Mouse (Mus musculus): ENCODE results near the gene Vamp2. TPM values are rescaled to one million over a fixed set of nuclear protein-coding genes. Genes with fewer than 3 reads are reported as not detected.

The Vamp2 gene
- polyA plus RNA-seq, 1 experiment from 2014 or later: 68.0 TPM

GRCm38 (mm10) chr11:69109032-69109900 is 21.0 kb downstream of the Vamp2 start:
- Histone ChIP-seq H3K4me3 (replicated peaks) (no peak overlapping the region), H3K27ac (no peak overlapping the region), H3K36me3 (peaks cover 53% of the 10 kb centered on the region), H3K9me3 (no peaks in the 10 kb centered on the region), H3K9ac (replicated peaks) (no peak overlapping the region), H3K4me2 (0 out of 2 replicates have a peak overlapping the region, but pooled peaks have one; percentile 8), H3K27me3 (peaks cover 7% of the 10 kb centered on the region; the same call in 1 of the 2 replicates), H3K4me1 (replicated peaks) (0 out of 2 replicates have a peak, but pooled peaks cover 3% of the 10 kb centered on the region)
- WGBS: 84% methylated on average over 13 of the region's 13 CpGs
- ATAC-seq (ENCODE audit: insufficient number of reproducible peaks, insufficient read depth, low FRiP score, low TSS enrichment, low read depth): no peak

- Histone ChIP-seq H3K9ac (replicated peaks) (peak overlapping the region; percentile 57), H3K9me3 (no peaks in the 10 kb centered on the region), H3K27ac (peak overlapping the region; percentile 25; the same call in 1 of the 2 replicates), H3K4me1 (replicated peaks) (0 out of 2 replicates have a peak, but pooled peaks cover 3% of the 10 kb centered on the region), H3K36me3 (peaks cover 41% of the 10 kb centered on the region), H3K4me3 (replicated peaks) (peak overlapping the region; percentile 50), H3K27me3 (peaks cover 8% of the 10 kb centered on the region), H3K4me2 (peak overlapping the region; percentile 57)
- ATAC-seq (ENCODE audit: insufficient number of reproducible peaks, insufficient read depth, low FRiP score, low TSS enrichment, low read depth): peak; percentile 44; the same call in 1 of the 2 replicates
- 1% methylated on average over 30 of the region's 30 CpGs for WGBS
These were observed 22.2 kb downstream of the Vamp2 start for GRCm38 (mm10) chr11:69110319-69111046.

- Histone ChIP-seq H3K9ac (replicated peaks) (peak overlapping the region; percentile 57), H3K4me1 (replicated peaks) (0 out of 2 replicates have a peak, but pooled peaks cover 3% of the 10 kb centered on the region), H3K9me3 (no peaks in the 10 kb centered on the region), H3K27me3 (peaks cover 13% of the 10 kb centered on the region), H3K4me3 (replicated peaks) (peak overlapping the region; percentile 50), H3K4me2 (peak overlapping the region; percentile 57), H3K36me3 (peaks cover 33% of the 10 kb centered on the region), H3K27ac (peak overlapping the region; percentile 4; the same call in 1 of the 2 replicates)
- ATAC-seq (ENCODE audit: insufficient number of reproducible peaks, insufficient read depth, low FRiP score, low TSS enrichment, low read depth): no peak
- WGBS: 6% methylated on average over 21 of the region's 21 CpGs
These were observed 22.9 kb downstream of the Vamp2 start for GRCm38 (mm10) chr11:69111051-69111810.

DNA sequence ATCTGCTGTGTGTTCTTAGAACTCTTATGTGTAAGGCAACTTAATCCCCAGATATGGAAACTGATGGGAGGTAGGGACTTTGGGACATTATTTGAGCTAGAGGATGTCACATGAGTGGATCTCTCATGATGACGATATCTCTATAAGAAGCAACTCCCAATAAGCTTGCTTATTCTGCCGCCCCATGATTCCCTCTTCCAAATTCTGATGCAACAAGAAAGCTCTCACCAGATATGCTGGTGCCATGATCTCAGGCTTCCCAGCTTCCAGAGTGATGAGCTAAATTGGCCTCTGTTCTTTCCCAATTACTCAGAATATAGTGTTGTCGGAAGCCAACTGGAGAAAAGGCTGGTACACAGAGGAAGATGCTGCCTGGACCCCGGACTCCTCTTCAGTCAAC is 23.6 kb downstream of the Vamp2 start:
- H3K9me3 ChIP-seq: no peaks in the 10 kb centered on the region
- H3K27me3 ChIP-seq: peaks cover 19% of the 10 kb centered on the region
- ATAC-seq (ENCODE audit: insufficient number of reproducible peaks, insufficient read depth, low FRiP score, low TSS enrichment, low read depth): no peak
- no peak overlapping the region for H3K27ac ChIP-seq
- 63% methylated on average over 4 of the region's 4 CpGs for whole genome bisulfite sequencing
- no peak overlapping the region for H3K9ac ChIP-seq (replicated peaks)
- 0 out of 2 replicates have a peak, but pooled peaks cover 3% of the 10 kb centered on the region for H3K4me1 ChIP-seq (replicated peaks)
- peak overlapping the region; percentile 50 for H3K4me3 ChIP-seq (replicated peaks)
- H3K4me2 ChIP-seq: peak overlapping the region; percentile 28
- peaks cover 27% of the 10 kb centered on the region for H3K36me3 ChIP-seq

- H3K4me1 ChIP-seq (replicated peaks): peaks cover 12% of the 10 kb centered on the region
- H3K36me3 ChIP-seq: peaks cover 6% of the 10 kb centered on the region; the same call in 1 of the 2 replicates
- WGBS: 62% methylated on average over 3 of the region's 3 CpGs
- H3K9ac ChIP-seq (replicated peaks): no peak overlapping the region
- ATAC-seq (ENCODE audit: insufficient number of reproducible peaks, insufficient read depth, low FRiP score, low TSS enrichment, low read depth): no peak
- no peak overlapping the region for H3K4me2 ChIP-seq
- no peak overlapping the region for H3K27ac ChIP-seq
- H3K4me3 ChIP-seq (replicated peaks): no peak overlapping the region
- peaks cover 20% of the 10 kb centered on the region for H3K27me3 ChIP-seq
- H3K9me3 ChIP-seq: no peaks in the 10 kb centered on the region
These were observed 25.7 kb downstream of the Vamp2 start for GRCm38 (mm10) chr11:69114018-69114417.

GRCm38 (mm10) chr11:69114621-69115020 is 26.3 kb downstream of the Vamp2 start:
- Histone ChIP-seq H3K9ac (replicated peaks) (no peak overlapping the region), H3K9me3 (no peaks in the 10 kb centered on the region), H3K27me3 (peaks cover 20% of the 10 kb centered on the region), H3K4me3 (replicated peaks) (no peak overlapping the region), H3K27ac (no peak overlapping the region), H3K4me2 (no peak overlapping the region), H3K4me1 (replicated peaks) (peaks cover 18% of the 10 kb centered on the region), H3K36me3 (no peaks in the 10 kb centered on the region)
- WGBS: 78% methylated on average over 3 of the region's 3 CpGs
- no peak for ATAC-seq (ENCODE audit: insufficient number of reproducible peaks, insufficient read depth, low FRiP score, low TSS enrichment, low read depth)

DNA sequence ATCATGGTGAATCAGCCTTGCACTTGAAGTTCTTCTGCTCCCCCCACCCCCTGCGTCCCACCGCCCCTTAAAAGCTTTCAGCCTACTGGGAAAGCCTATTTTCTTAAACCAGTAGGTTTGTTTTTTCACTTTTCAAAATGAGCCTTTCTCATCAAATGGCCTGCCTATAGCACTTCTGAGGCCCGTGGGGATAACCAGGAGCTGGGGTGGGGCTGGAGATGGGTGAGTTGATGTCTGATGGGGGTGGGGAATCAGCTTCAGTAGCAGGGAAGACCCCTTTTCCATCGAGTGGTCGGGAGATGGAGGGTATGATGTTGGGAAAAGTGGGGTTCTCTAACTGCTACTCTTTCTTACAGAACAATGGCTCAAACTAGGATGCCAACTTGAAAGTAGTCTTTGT is 28.6 kb downstream of the Vamp2 start:
- peaks cover 34% of the 10 kb centered on the region for H3K4me1 ChIP-seq (replicated peaks)
- no peak overlapping the region for H3K27ac ChIP-seq
- 46% methylated on average over 5 of the region's 5 CpGs for WGBS
- peak overlapping the region; percentile 97 for H3K4me2 ChIP-seq
- no peak overlapping the region for H3K4me3 ChIP-seq (replicated peaks)
- no peaks in the 10 kb centered on the region for H3K9me3 ChIP-seq
- H3K9ac ChIP-seq (replicated peaks): no peak overlapping the region
- no peak for ATAC-seq (ENCODE audit: insufficient number of reproducible peaks, insufficient read depth, low FRiP score, low TSS enrichment, low read depth)
- peaks cover 33% of the 10 kb centered on the region for H3K27me3 ChIP-seq
- H3K36me3 ChIP-seq: no peaks in the 10 kb centered on the region

GRCm38 (mm10) chr11:69117737-69118695 is 29.7 kb downstream of the Vamp2 start:
- peak overlapping the region; percentile 81 for H3K4me3 ChIP-seq (replicated peaks)
- under 1% methylated on average over 45 of the region's 45 CpGs for WGBS
- ATAC-seq (ENCODE audit: insufficient number of reproducible peaks, insufficient read depth, low FRiP score, low TSS enrichment, low read depth): no peak
- H3K27ac ChIP-seq: peak overlapping the region; percentile 84
- H3K36me3 ChIP-seq: no peaks in the 10 kb centered on the region
- peak overlapping the region; percentile 97 for H3K4me2 ChIP-seq
- H3K4me1 ChIP-seq (replicated peaks): peaks cover 34% of the 10 kb centered on the region
- no peaks in the 10 kb centered on the region for H3K9me3 ChIP-seq
- H3K27me3 ChIP-seq: peaks cover 26% of the 10 kb centered on the region
- H3K9ac ChIP-seq (replicated peaks): peak overlapping the region; percentile 78

DNA sequence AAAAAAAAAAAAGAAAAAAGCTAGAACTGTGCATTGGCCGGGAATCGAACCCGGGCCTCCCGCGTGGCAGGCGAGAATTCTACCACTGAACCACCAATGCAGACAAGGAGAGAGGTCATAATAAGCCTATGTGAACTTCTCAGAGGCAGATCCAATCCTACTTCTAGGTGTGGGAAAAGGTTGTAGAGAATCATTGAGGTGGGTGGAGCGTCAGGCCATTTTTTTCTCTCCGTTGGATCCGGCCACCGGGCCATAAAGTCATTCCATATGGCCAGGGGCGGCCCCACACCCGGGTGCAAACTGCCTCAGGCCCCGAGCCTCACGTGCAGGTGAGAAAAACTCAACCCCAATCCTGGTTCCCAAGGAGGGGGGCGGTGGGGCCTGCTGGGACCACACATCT is 30.5 kb downstream of the Vamp2 start:
- H3K9me3 ChIP-seq: no peaks in the 10 kb centered on the region
- no peaks in the 10 kb centered on the region for H3K36me3 ChIP-seq
- H3K27me3 ChIP-seq: peaks cover 26% of the 10 kb centered on the region
- peaks cover 37% of the 10 kb centered on the region for H3K4me1 ChIP-seq (replicated peaks)
- H3K27ac ChIP-seq: no peak overlapping the region
- peak overlapping the region; percentile 81 for H3K4me3 ChIP-seq (replicated peaks)
- H3K9ac ChIP-seq (replicated peaks): no peak overlapping the region
- H3K4me2 ChIP-seq: peak overlapping the region; percentile 97
- under 1% methylated on average over 15 of the region's 15 CpGs for WGBS
- ATAC-seq (ENCODE audit: insufficient number of reproducible peaks, insufficient read depth, low FRiP score, low TSS enrichment, low read depth): peak; percentile 24; the same call in 1 of the 2 replicates

All from limb, embryonic 12.5 days (tissue).